Mouse (Mus musculus) CH12.LX (cell line): ENCODE measurements at regions not wholly inside any gene's neighbourhood (a gene's known extent, or its start where the extent isn't known, plus 50 kb on each side); places are given as distances from the start of the nearest gene placed in this dataset.

Experiments
- DNase-seq: peaks from one replicate; pipeline ENCODE4 v3.0.0-alpha.2; 2013; ENCODE audit errors: extremely low read depth
- H3K27ac ChIP-seq: 2 replicates; pipeline ENCODE4 v1.5.1; 2012; ENCODE audit warnings: low read depth, mild to moderate bottlenecking, control low read depth, moderate library complexity; ENCODE audit not compliant: insufficient read depth
- H3K27me3 ChIP-seq: replicated peaks from 2 replicates; pipeline ENCODE3; 2012; ENCODE audit warnings: inconsistent platforms
- H3K36me3 ChIP-seq, 2 experiments: replicated peaks in 1 of 2; 2 replicates each; pipeline versions ENCODE3 to v1.6.1; 2012; ENCODE audit warnings: inconsistent platforms in 1 of 2, low read length in 1 of 2, mild to moderate bottlenecking in 1 of 2, mixed read lengths in 1 of 2, moderate library complexity in 1 of 2; ENCODE audit not compliant: control insufficient read depth in 1 of 2, insufficient read depth in 1 of 2
- H3K4me1 ChIP-seq, 2 experiments: 2 replicates each; pipeline ENCODE4 v1.6.1; 2012; ENCODE audit warnings: inconsistent platforms in 1 of 2, moderate library complexity in 1 of 2; ENCODE audit not compliant: insufficient read depth in 2 of 2, control insufficient read depth in 1 of 2
- H3K4me2 ChIP-seq: 2 replicates; pipeline ENCODE4 v1.6.1; 2012; ENCODE audit warnings: low read depth, mild to moderate bottlenecking, control low read depth; ENCODE audit not compliant: poor library complexity, insufficient read depth, severe bottlenecking
- H3K4me3 ChIP-seq, 3 experiments: fragments of 150-350 bp in 1 of 3; sonication (generic) in 1 of 3; replicated peaks in 1 of 3; 2 replicates each; pipeline versions ENCODE3 to v1.5.1; 2011 to 2012; ENCODE audit warnings: low read depth in 2 of 3, low read length in 2 of 3, mild to moderate bottlenecking in 2 of 3, moderate library complexity in 2 of 3, control low read depth in 1 of 3, improper control_type of control experiment in 1 of 3, inconsistent platforms in 1 of 3, mixed read lengths in 1 of 3; ENCODE audit not compliant: poor library complexity in 1 of 3
- H3K79me2 ChIP-seq: replicated peaks from 2 replicates; pipeline ENCODE4 v1.6.1; 2012; ENCODE audit warnings: mild to moderate bottlenecking, moderate library complexity; ENCODE audit not compliant: control insufficient read depth, poor library complexity, insufficient read depth, severe bottlenecking; ENCODE audit errors: extremely low read depth
- H3K9ac ChIP-seq: 2 replicates; pipeline ENCODE4 v1.6.1; 2012; ENCODE audit warnings: low read depth, mild to moderate bottlenecking, control low read depth, moderate library complexity; ENCODE audit not compliant: insufficient read depth
- H3K9me3 ChIP-seq: replicated peaks from 2 replicates; pipeline ENCODE3; 2012; ENCODE audit warnings: low read length, inconsistent platforms, mixed read lengths
- BHLHE40 ChIP-seq: IDR thresholded peaks from 2 replicates; pipeline ENCODE4 v1.6.1; 2011; ENCODE audit warnings: mild to moderate bottlenecking, low read depth, low read length, improper control_type of control experiment
- E2F4 ChIP-seq: IDR thresholded peaks from 2 replicates; pipeline ENCODE4 v1.6.1; 2011; ENCODE audit warnings: low read depth, low read length, improper control_type of control experiment; ENCODE audit not compliant: insufficient replicate concordance
- ELF1 ChIP-seq: IDR thresholded peaks from 2 replicates; pipeline ENCODE4 v1.6.1; 2014; ENCODE audit warnings: low read depth, mild to moderate bottlenecking, inconsistent platforms, low read length, improper control_type of control experiment
- ETS1 ChIP-seq: conservative IDR thresholded peaks from 2 replicates; pipeline ENCODE4 v1.6.1; 2012; ENCODE audit warnings: low read depth, mild to moderate bottlenecking, inconsistent platforms, low read length, improper control_type of control experiment, moderate library complexity
- GABPA ChIP-seq: IDR thresholded peaks from 2 replicates; pipeline ENCODE4 v1.6.1; 2012; ENCODE audit warnings: low read depth, low read length, improper control_type of control experiment, inconsistent platforms; ENCODE audit not compliant: insufficient replicate concordance
- IRF4 ChIP-seq: IDR thresholded peaks from 2 replicates; pipeline ENCODE4 v1.6.1; 2014; ENCODE audit warnings: low read depth, mild to moderate bottlenecking, inconsistent platforms, low read length, improper control_type of control experiment
- JUND ChIP-seq: conservative IDR thresholded peaks from 2 replicates; pipeline ENCODE4 v1.6.1; 2011; ENCODE audit warnings: low read depth, low read length, improper control_type of control experiment
- KAT2A ChIP-seq: IDR thresholded peaks from 2 replicates; pipeline ENCODE4 v1.6.1; 2012; ENCODE audit warnings: low read length, improper control_type of control experiment, inconsistent platforms; ENCODE audit not compliant: insufficient replicate concordance
- MAZ ChIP-seq: IDR thresholded peaks from 2 replicates; pipeline ENCODE4 v1.6.1; 2012; ENCODE audit warnings: low read depth, mild to moderate bottlenecking, inconsistent platforms, low read length, improper control_type of control experiment, moderate library complexity
- MEF2A ChIP-seq: IDR thresholded peaks from 2 replicates; pipeline ENCODE4 v1.6.1; 2014; ENCODE audit warnings: low read depth, mild to moderate bottlenecking, inconsistent platforms, low read length, improper control_type of control experiment, borderline replicate concordance
- MXI1 ChIP-seq: IDR thresholded peaks from 2 replicates; pipeline ENCODE4 v1.6.1; 2011; ENCODE audit warnings: mild to moderate bottlenecking, low read depth, low read length, improper control_type of control experiment
- MYC ChIP-seq: IDR thresholded peaks from 2 replicates; pipeline ENCODE4 v1.6.1; 2011; ENCODE audit warnings: low read depth, mild to moderate bottlenecking, improper control_type of control experiment, low read length
- PAX5 ChIP-seq: IDR thresholded peaks from 2 replicates; pipeline ENCODE4 v1.6.1; 2012; ENCODE audit warnings: low read length, inconsistent platforms, mixed read lengths
- POLR2A ChIP-seq: IDR thresholded peaks from 2 replicates; pipeline ENCODE4 v1.6.1; 2011; ENCODE audit warnings: low read depth, mild to moderate bottlenecking, improper control_type of control experiment, low read length
- RAD21 ChIP-seq: IDR thresholded peaks from 2 replicates; pipeline ENCODE4 v1.6.1; 2011; ENCODE audit warnings: low read depth, mild to moderate bottlenecking, low read length, improper control_type of control experiment, moderate library complexity
- RCOR1 ChIP-seq: conservative IDR thresholded peaks from 2 replicates; pipeline ENCODE4 v1.6.1; 2012; ENCODE audit warnings: low read depth, mild to moderate bottlenecking, inconsistent platforms, low read length, improper control_type of control experiment
- SIN3A ChIP-seq: IDR thresholded peaks from 2 replicates; pipeline ENCODE4 v1.6.1; 2012; ENCODE audit warnings: low read length, improper control_type of control experiment, inconsistent platforms
- SMC3 ChIP-seq: IDR thresholded peaks from 2 replicates; pipeline ENCODE4 v1.6.1; 2011; ENCODE audit warnings: low read depth, low read length, improper control_type of control experiment
- UBTF ChIP-seq: IDR thresholded peaks from 2 replicates; pipeline ENCODE4 v1.6.1; 2012; ENCODE audit warnings: low read depth, mild to moderate bottlenecking, inconsistent platforms, low read length, improper control_type of control experiment, moderate library complexity
- USF1 ChIP-seq: IDR thresholded peaks from 2 replicates; pipeline ENCODE4 v1.6.1; 2014; ENCODE audit warnings: low read depth, mild to moderate bottlenecking, inconsistent platforms, low read length, improper control_type of control experiment
- USF2 ChIP-seq: conservative IDR thresholded peaks from 2 replicates; pipeline ENCODE4 v1.6.1; 2011; ENCODE audit warnings: low read depth, low read length, improper control_type of control experiment
- ZC3H11A ChIP-seq: IDR thresholded peaks from 2 replicates; pipeline ENCODE4 v1.6.1; 2012; ENCODE audit warnings: low read depth, mild to moderate bottlenecking, inconsistent platforms, low read length, improper control_type of control experiment
- ZKSCAN1 ChIP-seq: IDR thresholded peaks from 2 replicates; pipeline ENCODE4 v1.6.1; 2012; ENCODE audit warnings: low read depth, inconsistent platforms, low read length, improper control_type of control experiment, borderline replicate concordance
- dilution Hi-C: fragments of 300-500 bp; cut with MboI; formaldehyde crosslinking; loops from 2 replicates; pipeline ENCODE4 v1.14.3; 2020; ENCODE audit warnings: low sequenced_read_pairs; ENCODE audit not compliant: extremely low pct_unique_long_range_greater_than_20kb, extremely low pct_ligation_motif_present
- in situ Hi-C: fragments of 300-500 bp; cut with MboI; formaldehyde crosslinking; loops from 3 replicates; pipeline ENCODE4 v1.14.3; 2019; ENCODE audit warnings: low sequenced_read_pairs, low pct_ligation_motif_present, low pct_unique_long_range_greater_than_20kb, mixed read lengths

DNA sequence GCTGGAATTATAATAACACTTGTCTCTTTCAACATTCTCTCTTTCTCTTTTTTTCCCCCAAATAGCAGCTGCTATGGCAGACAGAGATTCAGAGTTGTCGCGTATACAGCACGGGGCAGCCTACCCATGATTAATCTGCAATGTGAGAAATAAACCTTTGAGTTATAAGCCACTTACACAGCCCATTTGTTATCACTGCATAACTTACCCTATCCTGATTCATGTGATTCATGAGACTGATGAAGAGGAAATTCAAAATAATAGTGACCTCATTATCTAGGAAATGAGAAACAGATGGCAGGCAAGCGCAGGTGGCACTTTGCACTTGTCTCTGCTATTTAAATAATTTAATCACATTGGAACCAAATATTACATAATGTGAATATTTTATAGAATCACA is 1367.7 kb downstream of the Efna5 start:
- no peak for TF ChIP-seq ETS1
- no peak for TF ChIP-seq USF1
- TF ChIP-seq SMC3: no peak
- no peak for TF ChIP-seq JUND
- TF ChIP-seq USF2: no peak
- TF ChIP-seq PAX5: no peak
- TF ChIP-seq KAT2A: no peak
- no peak for TF ChIP-seq ZC3H11A
- no peak for TF ChIP-seq MEF2A
- no peak for TF ChIP-seq ELF1
- no peak for TF ChIP-seq UBTF
- TF ChIP-seq E2F4: no peak
- Histone ChIP-seq H3K4me1 (no peaks in the 10 kb centered on the region), H3K27ac (no peak overlapping the region), H3K9ac (no peak overlapping the region), H3K79me2 (no peaks in the 10 kb centered on the region), H3K4me3 (no peak overlapping the region), H3K4me2 (no peak overlapping the region), H3K9me3 (peaks cover 19% of the 10 kb centered on the region), H3K27me3 (no peaks in the 10 kb centered on the region), H3K36me3 (no peaks in the 10 kb centered on the region)
- DNase-seq: no peak
- in situ Hi-C loops: no loop called here
- dilution Hi-C loops: no loop called here

DNA sequence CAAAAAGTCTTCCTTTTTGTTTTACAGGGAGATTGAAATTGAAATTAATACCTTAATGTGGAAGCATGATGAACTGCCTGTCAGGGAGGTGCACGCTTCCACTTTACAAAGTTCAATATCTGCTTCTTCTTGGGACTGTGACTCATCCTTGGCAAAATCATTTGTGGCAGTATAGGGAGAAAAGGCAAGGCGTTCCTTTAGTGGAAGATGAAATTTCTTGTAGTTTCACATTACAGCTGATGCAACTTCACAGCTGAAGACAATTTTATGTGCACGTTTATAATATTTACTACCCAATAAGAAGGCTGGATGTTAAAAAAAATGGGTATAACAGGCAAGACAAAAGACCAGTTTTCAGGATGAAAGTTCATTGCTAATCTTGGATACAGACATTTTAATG is 1385.9 kb downstream of the Efna5 start:
- H3K36me3 ChIP-seq: no peaks in the 10 kb centered on the region
- no peak overlapping the region for H3K4me2 ChIP-seq
- H3K9ac ChIP-seq: no peak overlapping the region
- no peak overlapping the region for H3K27ac ChIP-seq
- dilution Hi-C loops (no loop called here), in situ Hi-C loops (no loop called here)
- H3K27me3 ChIP-seq: no peaks in the 10 kb centered on the region
- H3K9me3 ChIP-seq: peaks cover 14% of the 10 kb centered on the region
- DNase-seq: no peak
- H3K79me2 ChIP-seq: no peaks in the 10 kb centered on the region
- no peaks in the 10 kb centered on the region for H3K4me1 ChIP-seq
- TF ChIP-seq ELF1 (no peak), ETS1 (no peak), MXI1 (no peak), KAT2A (no peak), SIN3A (no peak)
- H3K4me3 ChIP-seq: no peak overlapping the region

DNA sequence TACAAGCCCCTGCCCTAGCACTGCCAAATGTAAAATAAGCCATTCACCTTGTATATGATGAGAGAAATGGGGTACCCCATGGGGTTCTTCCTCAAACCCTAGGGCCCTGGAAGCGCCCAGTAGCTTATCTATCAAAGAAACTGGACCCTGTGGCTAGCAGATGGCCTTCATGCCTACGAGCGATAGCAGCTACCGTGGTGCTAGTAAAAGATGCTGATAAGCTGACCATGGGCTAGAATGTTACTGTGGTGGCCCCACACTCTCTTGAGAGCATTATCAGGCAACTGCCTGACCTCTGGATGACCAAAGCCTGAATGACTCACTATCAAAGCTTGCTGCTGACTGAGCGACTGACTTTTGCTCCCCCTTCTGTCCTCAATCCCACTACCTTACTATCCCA is 1403.7 kb downstream of the Efna5 start:
- in situ Hi-C loops: no loop called here
- no peak for TF ChIP-seq BHLHE40
- no peak for TF ChIP-seq POLR2A
- TF ChIP-seq ZKSCAN1: no peak
- no peak for TF ChIP-seq RCOR1
- no peak for TF ChIP-seq MAZ
- TF ChIP-seq MYC: no peak
- no peak for TF ChIP-seq USF1
- TF ChIP-seq IRF4: no peak
- TF ChIP-seq RAD21: no peak
- no peak for TF ChIP-seq GABPA
- Histone ChIP-seq H3K27ac (no peak overlapping the region), H3K79me2 (no peaks in the 10 kb centered on the region), H3K4me2 (no peak overlapping the region), H3K9me3 (peaks cover 66% of the 10 kb centered on the region), H3K4me1 (no peaks in the 10 kb centered on the region), H3K36me3 (no peaks in the 10 kb centered on the region), H3K4me3 (no peak overlapping the region), H3K9ac (no peak overlapping the region), H3K27me3 (no peaks in the 10 kb centered on the region)
- no peak for DNase-seq
- dilution Hi-C loops: no loop called here
